Mouse (Mus musculus): ENCODE results near the gene Fhl3.
A peak's percentile ranks its signal among the peaks of the same experiment; 100 is the strongest.

DNA sequence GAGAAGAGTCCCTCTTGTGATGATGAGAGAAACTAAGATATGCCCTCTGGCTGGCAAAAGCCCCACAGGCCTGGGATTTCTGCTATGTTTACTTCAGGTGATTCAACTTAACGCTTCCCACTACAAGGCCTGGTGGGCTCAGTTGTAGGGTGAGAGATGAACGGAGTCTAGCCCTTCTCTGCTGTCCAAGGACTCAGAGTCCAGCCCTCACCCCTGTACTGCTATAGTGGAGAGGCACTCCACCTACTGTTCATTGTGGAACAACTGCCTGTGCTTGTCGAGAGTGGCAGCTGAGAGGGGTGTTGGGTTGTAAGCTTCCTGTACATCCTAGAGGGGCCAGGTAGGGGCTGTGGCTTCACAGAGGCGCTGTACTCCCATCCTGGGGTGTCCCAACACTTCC lies 37.5 kb downstream of the Fhl3 start:
- TF ChIP-seq CTCF (IDR thresholded peaks at IDR 0.05; ENCODE audit: low read depth): peak; percentile 31
- TF ChIP-seq EP300 (IDR thresholded peaks at IDR 0.05; ENCODE audit: low read depth): no peak

Data from liver, postnatal 0 days (tissue).